Mouse (Mus musculus) CD8-positive naive resting alpha-beta T cell, adult 2 months (primary cell): ENCODE measurements around the gene Sapcd1.
A peak's percentile ranks its signal among the peaks of the same experiment; 100 is the strongest.

Experiments used
- DNase-seq, 2 experiments: peaks; one replicate each; pipeline ENCODE4 v3.0.0; 2022; ENCODE audit warnings: low read depth in 2 of 2, low spot score in 2 of 2

The Sapcd1 gene

DNA sequence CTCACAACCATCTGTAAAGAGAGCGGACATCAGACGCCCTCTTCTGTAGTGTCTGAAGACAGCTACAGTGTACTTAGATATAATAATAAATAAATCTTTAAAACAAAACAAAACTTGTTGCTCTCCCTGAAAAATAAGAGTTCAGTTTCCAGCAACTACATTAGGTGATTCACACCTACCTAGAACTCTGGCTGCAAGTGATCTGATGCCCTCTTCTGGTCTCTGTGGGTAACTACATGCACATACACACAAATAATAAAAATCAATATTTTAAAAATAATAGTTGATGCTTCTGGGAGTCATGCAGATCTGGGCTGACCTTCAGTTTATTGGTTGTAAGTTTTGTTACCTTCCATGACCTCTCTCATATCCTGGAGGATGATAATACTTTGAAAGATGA lies 43.6 kb downstream of the Sapcd1 start:
- peak in 1 of 2 experiments; percentile 37 for DNase-seq

DNA sequence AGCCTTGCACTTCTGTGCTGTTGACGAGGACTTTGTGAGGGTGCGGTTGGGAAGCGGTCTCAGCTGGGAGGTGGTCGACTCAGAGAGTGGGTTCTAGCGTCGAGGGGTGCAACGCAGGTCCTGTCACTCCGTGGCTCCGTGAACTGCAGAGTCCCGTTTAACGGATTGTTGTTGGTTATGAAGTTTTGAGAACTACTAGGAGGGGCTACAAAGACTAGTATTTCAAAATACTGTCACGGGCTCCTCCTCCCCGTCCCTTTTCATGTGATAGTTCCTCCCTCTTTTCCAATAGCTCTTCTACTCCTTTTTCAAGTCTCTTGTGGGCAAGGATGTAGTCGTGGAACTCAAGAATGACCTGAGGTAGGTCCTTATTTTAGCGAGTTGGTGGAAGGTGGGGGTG lies 45.5 kb downstream of the Sapcd1 start:
- DNase-seq = no peak

DNA sequence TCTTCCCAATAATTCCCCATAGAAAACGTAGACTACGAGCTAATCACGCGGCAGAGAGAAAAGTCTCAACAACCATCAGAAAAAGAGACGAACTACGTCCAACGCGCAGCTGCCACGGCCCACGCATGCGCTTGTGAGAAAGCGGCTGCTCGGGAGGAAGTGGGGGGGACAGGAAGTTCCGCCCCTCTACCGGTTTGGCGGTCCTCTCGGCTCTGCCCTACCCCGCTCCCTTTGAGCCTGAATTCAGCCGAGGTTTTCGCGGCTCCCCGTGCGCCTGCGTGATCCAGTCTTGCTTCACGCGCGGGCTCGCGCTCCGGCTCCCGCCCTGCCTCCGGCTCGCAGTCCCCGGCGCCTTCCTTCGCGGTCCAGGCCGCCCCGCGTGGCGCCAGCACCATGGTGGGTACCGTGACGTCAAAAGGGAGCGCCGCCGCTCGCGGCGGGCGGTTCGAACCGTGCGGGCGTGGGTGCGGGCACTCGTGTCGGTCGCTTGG lies 46.1 kb downstream of the Sapcd1 start, which contains the start of gene Lsm2:
TSS of gene Lsm2 (plus strand) at position 173 of the 491 bp plus-strand sequence.
- DNase-seq = peak; percentile 87 to 89

DNA sequence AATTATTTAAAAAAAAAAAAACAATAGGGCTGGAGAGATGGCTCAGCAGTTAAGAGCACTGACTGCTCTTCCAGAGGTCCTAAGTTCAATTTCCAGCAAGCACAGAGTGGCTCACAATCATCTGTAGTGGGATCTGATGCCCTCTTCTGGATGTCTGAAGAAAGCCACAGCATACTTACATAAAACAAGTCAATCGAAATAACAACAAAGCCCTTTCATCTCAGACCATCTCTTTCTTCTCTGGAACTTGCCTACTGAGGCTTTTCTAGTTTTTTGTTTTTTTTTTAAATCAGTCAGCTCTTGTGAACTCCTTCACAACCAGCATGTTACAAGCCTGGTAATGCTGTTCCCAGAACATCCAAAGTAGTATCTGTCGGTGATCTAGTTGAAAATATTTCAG lies 47.2 kb downstream of the Sapcd1 start:
- peak; percentile 30 to 51 for DNase-seq

DNA sequence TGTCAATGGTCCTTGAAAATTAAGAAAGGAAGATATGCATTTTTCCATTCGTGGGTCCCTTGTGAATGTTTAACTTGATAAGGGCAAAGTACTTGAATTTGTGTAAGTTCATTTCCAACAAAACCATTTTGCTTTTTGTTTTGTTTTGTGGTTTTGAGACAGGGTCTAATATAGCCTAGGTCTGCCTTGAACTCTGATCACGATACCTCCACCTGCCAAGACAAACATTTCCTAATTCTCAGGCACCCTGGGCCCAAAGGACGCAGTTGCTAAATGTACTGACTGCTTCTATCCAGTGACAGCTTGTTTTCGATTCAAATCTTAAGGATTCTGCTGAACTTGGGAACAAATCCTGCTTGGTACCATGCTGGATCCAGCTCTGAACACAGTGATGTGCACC lies 48.2 kb downstream of the Sapcd1 start:
- no peak for DNase-seq

DNA sequence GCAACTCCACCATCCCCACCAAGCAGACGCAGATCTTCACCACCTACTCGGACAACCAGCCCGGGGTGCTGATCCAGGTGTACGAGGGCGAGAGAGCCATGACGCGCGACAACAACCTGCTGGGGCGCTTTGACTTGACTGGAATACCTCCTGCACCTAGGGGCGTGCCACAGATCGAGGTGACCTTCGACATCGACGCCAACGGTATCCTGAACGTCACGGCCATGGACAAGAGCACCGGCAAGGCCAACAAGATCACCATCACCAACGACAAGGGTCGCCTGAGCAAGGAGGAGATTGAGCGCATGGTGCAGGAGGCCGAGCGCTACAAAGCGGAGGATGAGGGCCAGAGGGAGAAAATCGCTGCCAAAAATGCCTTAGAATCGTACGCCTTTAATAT lies 49.6 kb downstream of the Sapcd1 start:
- no peak for DNase-seq

DNA sequence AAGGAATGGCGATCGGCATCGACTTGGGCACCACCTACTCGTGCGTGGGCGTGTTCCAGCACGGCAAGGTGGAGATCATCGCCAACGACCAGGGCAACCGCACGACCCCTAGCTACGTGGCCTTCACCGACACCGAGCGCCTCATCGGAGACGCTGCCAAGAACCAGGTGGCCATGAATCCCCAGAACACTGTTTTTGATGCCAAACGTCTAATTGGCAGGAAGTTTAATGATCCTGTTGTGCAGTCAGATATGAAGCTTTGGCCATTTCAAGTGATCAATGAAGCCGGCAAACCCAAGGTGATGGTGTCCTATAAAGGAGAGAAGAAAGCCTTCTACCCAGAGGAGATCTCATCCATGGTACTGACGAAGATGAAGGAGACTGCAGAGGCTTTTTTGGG lies 50.8 kb downstream of the Sapcd1 start:
- DNase-seq = no peak
